Mouse (Mus musculus) large intestine, adult 2 months (tissue): ENCODE measurements around the gene Son. TPM values are rescaled to one million over a fixed set of nuclear protein-coding genes. Genes with fewer than 3 reads are reported as not detected.
"Not testable (repeated sequence)": the region's sequence is repeated elsewhere in the genome, so short reads cannot be mapped to it uniquely, and the experiment has no call there.

Experiments used
- DNase-seq: peaks from one replicate; pipeline ENCODE4 v3.0.0-alpha.2; 2012; ENCODE audit warnings: low read depth, low spot score
- WGBS: fragments of 180-500 bp; shearing (Covaris S2); methylation state at CpG from one replicate; pipeline ENCODE4 v1.1.7; 2018; 5-methylcytosine and 5-hydroxymethylcytosine counted together
- polyA plus RNA-seq: library from polyadenylated mRNA; depleted of rRNA; stranded (reverse); fragments of >200 nt; gene quantifications from 2 replicates; pipeline ENCODE4 v1.2.3, GENCODE M21; 2012

The Son gene
- polyA plus RNA-seq, 1 experiment, result 63.6 TPM

DNA sequence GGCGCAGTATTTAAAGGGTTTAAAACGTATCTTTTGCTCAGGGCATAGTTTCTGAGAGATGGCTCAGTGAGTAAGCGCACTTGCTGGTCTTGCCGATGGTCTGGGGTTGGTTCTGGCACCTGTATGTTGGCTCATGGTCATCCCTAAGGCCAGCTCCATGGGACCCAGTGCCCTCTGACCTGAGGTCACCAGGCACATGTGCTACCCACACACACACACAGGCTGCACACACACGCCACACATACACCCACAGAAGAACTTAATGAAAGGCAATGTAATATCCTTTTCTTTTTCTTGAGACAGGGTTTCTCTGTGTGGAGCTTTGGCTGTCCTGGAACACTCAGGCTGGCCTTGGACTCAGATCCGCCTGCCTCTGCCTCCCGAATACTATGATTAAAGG lies 14.4 kb upstream of the Son start:
- DNase-seq, result no peak
- WGBS, result 92% methylated on average over 7 of the region's 7 CpGs

DNA sequence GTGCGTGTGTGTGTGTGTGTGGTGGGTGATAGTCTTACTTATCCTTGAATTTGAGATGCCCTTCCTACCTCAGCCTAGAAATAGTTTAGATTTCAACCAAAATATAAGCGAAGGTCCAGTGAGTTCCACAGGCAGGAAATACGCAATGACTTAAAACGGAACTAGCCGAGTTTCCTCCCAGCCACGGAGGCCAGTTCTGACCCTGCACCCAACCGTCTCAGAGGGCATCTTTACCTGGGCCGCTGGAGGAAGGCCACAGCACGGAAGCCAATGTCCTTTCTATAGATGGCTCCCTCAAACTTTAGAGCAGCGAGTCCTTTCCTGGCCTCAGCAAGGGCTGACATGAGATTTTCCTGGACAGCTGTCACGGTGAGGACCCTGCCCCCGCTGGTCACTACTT lies 13.7 kb upstream of the Son start:
- DNase-seq, result no peak
- WGBS, result 85% methylated on average over 12 of the region's 12 CpGs

DNA sequence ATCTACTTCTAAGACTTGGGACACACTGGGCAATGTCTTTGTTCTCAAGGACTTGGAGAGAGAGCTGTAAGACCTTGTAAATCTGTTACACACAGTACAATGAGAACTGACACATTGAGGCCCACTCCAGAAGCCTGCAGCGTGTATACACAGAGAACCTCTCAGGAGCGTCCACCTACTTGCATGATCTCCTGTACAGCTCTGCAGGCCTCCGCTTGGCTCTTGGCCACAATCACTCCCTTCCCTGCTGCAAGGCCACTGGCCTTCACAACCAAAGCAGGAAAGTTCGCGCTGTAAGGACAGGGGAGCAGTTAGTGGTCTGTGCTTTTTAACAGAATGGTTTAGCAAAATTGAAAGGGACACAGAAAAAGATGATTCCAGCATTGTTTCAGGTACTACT lies 8.1 kb upstream of the Son start:
- whole genome bisulfite sequencing, result 94% methylated on average over 5 of the region's 5 CpGs
- no peak for DNase-seq

DNA sequence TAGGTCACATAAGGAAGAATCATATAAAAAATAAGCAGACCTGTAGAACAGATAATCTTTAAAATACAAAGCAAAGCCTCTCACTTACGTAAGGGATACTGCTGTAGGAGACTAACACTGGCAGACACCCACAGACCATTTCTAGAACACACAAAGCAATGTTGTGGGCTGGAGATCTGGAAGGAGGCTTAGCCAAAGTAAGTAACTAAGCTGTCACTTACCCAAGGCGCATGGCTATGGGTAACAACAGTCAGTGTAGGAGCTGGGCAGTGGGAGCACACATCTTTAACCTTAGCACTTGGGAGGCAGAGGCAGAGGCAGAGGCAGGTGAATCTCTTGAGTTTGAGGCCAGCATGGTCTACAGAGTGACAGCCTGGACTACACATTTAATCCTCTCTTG lies 7.7 kb upstream of the Son start:
- no peak for DNase-seq
- 97% methylated on average over 2 of the region's 2 CpGs for WGBS

DNA sequence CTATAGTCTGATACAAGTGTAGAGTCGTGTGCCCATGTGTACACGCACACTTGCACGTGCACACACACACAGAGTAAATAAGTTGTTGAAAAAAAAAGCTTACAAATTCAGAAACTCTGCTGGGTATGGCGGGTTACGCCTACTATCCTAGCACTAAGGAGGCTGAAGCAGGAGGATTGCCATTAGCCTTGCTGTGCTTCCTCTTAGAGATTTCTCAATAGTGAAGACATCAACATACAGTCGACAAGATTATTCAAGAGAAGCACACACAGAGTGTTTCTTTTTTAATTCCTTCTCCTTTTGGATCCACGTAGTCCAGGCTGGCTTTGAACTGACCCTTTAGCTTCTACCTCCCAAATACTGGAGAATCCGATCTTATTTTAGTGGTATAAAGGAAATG lies 7.1 kb upstream of the Son start:
- WGBS, result 90% methylated on average over 8 of the region's 8 CpGs

DNA sequence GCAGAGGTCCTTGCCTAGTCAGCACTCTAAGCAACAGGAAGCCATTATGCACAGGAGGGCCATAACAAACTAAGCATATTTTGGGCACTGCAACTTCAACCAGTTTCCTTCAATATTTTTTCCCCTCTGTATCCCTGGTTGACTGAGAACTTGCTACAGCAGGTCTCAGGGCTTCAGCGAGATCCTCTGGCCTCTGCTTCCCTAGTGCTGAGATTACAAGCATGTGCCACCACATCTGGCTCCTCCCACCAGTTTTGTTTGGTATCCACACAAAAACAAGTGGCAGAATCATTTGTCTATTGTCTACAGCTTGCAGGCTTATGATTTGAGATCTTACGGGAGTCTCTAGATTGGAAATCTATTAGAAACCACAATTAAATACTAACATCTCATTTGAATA lies 2.4 kb upstream of the Son start:
- no peak for DNase-seq
- 83% methylated on average over 2 of the region's 2 CpGs for WGBS

More for the DNA sequence above, 7.1 kb upstream of the Son start:
- no peak for DNase-seq

DNA sequence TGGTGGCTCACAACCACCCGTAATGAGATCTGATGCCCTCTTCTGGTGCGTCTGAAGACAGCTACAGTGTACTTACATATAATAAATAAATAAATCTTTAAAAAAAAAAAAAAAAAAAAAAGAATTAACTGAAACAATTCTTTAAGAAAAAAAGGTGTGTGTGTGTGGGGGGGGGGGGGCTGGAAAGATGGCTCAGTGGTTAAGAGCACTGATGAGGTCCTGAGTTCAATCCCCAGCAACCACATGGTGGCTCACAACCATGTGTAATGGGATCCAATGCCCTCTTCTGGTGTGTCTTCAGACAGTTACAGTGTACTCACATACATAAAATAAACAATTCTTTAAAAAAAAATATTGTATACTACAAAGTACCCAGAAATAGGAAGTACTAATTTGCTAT lies 1.9 kb upstream of the Son start:
- 0% methylated on average over 1 of the region's 2 CpGs for WGBS
- not testable (repeated sequence) for DNase-seq

DNA sequence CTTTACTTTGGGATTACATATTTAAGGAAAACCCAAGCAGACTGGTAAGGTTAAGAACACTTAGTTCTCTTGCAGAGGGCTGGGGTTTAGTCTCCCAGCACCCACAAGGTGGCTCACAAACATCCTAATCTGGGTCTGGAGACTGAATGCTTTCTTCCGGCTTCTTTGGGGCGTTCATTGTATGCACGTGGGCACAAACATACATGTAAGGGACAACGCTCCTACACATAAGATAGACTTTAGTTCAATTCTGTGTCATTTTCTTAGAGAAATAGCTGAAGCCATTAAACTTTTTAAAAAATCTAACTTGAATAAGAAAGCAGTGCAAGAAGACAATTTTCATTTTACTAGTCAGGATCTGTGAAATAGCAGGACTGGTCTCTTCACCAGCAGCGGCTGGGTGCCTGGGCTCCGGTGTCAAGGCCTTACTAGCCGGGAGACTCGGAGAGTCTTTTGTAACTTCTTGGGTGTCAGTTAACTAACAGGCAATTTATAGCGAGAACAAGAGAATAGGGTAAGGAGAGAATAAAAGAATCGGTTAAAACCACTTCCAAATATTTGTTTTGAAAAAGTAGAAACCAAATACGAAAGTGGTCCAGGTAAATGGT lies 1.2 kb upstream of the Son start:
- WGBS, result 2% methylated on average over 11 of the region's 11 CpGs
- no peak for DNase-seq

DNA sequence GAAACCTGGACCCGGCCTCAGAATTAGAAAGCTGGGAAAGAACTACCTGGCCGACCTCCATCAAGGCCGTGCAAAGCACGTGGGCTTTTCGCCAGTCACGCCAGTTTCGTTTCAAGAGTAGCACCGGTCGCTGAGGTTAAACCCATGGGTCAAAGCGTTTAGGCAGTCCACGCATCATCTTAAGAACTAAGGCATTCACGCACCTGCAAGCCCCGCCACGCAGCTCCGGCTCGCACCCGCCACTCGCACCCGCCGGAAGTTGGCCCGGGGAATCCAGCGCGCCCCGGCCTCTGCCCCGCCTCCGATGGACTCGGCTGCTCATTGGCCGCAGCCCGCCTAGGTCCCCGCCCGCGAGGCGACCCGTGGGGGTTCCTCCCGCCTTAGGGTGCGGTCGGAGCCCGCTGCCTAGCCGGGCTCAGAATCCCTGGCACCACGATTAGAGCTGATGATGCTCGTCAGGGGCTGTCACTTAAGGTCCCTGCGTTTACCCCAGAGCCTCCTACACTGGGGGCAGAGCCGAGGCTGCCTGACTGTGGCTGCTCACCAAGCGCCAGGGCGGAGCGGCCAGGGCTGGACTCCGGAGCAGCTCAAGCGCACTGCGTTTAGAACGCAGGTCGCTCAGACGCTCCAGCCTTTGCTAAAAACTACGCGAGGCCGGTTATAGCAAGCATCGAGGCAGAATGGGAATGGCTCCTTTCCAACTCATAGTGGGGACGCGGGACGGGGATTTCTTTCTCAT lies 456 bp upstream of the Son start, which contains the start of gene Gart:
Gene Gart, minus strand, starts transcription at position 272 of the 739 bp plus-strand sequence.
- peak; percentile 64 for DNase-seq
- WGBS, result 1% methylated on average over 59 of the region's 59 CpGs

DNA sequence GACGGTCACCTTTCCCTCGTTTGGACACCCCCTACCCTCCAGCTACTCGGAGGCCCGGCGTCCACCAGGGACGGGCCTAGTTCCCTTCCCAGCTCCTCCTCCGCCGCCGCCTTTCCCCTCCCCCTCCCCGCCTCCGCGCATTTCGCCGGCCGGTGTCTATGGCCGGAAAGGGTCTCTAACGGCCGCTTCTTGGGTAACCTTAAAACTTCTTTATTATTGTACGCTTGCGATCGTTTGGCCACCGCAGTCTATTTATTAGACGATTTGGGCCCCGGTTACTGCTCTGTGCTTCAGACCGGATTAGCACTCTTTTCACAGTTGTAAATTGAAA lies 879 bp downstream of the Son start:
- no peak for DNase-seq
- WGBS, result under 1% methylated on average over 25 of the region's 25 CpGs

DNA sequence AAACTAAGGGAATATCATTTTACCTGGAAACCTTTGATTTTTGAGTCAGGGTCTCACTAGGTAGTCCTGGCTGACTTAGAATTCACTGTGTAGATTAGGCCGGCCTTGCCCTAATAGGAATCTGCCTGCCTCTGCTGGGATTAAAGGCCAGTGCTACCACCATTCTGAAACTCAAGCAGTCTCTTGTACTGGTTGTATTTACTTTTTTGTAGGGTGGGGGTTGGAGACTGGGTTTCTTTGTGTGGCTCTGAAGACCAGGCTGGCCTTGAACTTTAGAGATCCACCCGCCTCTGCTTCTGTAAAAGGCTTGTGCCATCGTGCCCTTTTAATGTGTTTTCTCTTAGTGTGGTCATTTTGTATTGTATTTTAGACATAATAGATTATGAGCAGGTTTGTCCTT lies 1.9 kb downstream of the Son start:
- DNase-seq, result no peak
- whole genome bisulfite sequencing, result 14% methylated on average over 3 of the region's 3 CpGs

DNA sequence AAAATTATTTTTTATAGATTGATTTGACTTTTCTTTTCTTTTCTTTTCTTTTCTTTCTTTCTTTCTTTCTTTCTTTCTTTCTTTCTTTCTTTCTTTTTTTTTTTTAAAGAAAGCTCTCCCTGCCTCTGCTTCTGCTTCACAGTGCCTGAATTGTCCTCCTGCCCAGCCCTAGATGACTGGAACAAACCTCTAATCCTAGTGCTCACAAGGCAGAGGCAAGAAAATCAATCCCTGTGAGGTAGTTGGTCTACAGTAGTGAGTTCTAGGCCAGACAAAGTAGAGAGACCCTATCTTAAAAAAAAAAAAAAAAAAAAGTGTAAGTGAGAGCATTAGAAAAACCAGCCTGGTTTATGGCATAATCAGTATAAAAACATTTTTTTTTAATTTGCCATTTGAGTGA lies 2.5 kb downstream of the Son start:
- no peak for DNase-seq

DNA sequence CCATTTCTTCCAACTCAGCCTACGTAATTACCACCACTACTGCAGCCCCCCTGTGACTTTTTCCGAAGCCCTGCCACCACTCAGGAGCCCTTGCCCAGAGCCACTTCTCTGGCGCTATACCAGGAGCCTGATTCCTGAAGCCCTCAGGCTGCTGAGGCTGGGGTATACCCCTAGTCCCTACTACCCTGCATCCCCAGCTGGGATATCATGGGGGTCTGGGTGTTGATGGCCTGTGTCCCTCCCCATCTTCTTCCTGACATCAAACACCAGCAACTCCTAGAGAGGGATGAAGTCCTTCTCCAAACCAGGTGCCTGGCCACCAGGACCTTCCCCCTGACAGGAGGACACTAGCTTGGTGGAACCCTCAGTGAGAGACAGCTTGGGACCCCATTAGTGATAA lies 4.9 kb downstream of the Son start:
- WGBS, result 94% methylated on average over 3 of the region's 3 CpGs
- DNase-seq, result no peak

DNA sequence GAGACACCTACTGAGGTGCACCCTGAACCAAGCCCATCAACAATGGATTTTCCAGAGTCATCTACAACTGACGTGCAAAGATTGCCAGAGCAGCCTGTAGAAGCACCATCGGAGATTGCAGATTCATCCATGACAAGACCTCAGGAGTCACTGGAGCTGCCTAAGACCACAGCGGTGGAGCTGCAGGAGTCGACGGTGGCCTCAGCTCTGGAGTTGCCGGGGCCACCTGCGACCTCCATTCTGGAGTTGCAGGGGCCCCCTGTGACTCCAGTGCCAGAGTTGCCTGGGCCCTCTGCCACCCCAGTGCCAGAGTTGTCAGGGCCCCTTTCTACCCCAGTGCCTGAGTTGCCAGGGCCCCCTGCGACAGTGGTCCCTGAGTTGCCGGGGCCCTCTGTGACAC lies 8.0 kb downstream of the Son start:
- DNase-seq, result no peak
- 95% methylated on average over 9 of the region's 9 CpGs for WGBS

DNA sequence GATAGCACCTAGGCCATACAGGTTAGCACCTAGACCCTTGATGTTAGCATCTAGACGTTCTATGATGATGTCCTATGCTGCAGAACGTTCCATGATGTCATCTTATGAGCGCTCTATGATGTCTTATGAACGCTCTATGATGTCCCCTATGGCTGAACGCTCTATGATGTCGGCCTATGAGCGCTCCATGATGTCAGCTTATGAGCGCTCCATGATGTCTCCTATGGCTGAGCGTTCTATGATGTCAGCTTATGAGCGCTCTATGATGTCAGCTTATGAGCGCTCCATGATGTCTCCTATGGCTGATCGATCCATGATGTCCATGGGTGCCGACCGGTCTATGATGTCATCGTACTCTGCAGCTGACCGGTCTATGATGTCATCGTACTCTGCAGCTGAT lies 10.0 kb downstream of the Son start:
- DNase-seq, result no peak
- 98% methylated on average over 17 of the region's 17 CpGs for WGBS

DNA sequence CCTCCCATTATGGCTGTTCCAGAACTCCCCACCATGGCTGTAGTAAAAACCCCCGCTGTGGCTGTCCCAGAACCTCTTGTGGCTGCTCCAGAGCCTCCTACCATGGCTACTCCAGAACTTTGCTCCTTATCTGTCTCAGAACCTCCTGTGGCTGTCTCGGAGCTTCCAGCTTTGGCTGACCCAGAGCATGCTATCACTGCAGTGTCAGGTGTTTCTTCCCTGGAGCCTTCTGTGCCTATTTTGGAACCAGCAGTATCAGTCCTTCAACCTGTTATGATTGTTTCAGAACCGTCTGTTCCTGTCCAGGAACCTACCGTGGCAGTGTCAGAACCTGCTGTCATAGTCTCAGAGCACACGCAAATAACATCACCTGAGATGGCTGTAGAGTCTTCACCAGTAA lies 11.2 kb downstream of the Son start:
- no peak for DNase-seq
- WGBS, result 96% methylated on average over 5 of the region's 5 CpGs

DNA sequence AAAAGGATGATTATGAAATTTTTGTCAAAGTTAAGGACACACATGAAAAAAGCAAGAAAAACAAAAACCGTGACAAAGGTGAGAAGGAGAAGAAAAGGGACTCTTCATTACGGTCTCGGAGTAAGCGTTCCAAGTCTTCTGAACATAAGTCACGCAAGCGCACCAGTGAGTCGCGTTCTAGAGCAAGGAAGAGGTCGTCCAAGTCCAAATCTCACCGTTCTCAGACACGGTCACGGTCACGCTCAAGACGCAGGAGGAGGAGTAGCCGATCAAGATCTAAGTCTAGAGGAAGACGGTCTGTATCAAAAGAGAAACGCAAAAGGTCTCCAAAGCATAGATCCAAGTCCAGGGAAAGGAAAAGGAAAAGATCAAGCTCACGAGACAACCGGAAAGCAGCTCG lies 12.5 kb downstream of the Son start:
- no peak for DNase-seq
- 97% methylated on average over 20 of the region's 20 CpGs for WGBS

DNA sequence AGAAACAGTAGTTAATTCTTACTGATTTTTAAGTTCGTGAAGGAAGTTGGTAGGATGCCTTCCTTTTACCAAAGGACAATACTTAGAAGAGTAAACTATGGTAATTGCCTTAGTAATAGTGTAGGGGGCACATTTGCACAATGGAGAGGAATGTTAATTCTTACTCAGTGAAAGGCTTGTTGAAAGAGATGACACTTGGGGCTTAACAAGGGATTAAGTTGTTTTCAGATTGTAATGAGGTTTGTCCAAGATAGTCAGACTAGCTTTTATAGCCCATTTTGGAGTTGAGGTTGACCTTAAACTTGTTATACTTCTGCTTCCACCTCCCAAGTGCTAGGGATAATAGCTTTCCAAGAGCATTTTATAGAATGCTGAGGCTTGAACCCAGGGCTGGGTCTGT lies 14.1 kb downstream of the Son start:
- no peak for DNase-seq
- WGBS, result 61% methylated on average over 1 of the region's 1 CpGs

DNA sequence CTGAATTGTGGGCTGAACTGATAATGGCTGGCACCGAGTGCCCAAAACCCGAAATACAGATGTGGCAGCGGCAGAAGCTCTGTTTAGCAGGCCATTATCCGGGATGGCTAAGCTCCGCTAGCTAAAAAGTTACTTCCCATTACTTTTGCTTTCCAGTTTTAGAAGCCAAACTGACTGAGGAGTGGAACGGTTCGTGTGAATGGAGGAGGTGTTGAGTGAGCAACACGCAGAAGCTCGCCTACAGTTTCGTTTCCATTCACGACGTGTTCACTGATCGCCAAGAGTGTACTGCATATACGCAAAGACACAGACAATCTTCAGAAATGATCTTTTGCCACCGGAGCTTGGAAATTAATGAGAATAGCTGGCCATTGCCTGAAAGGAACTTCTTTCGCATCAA lies 15.0 kb downstream of the Son start:
- no peak for DNase-seq
- WGBS, result 94% methylated on average over 16 of the region's 16 CpGs

DNA sequence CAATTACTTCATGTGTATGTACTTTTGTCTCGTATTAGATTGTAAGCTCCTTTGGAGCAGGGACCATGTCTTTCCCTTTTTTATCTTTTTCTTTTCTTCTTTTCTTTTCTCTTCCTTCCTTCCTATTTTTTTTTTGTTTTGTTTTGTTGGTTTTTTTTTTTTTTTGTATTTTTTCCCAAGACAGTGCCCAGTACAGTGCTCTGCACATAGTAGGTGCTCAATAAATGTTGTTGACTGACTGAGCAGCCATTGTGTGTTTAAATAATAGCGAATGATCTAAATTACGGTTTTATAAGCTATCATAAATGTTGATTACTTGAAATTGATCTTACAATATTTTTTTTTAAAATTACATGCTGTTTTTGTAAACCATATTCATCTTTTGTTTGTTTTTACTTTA lies 16.5 kb downstream of the Son start:
- DNase-seq, result no peak
- WGBS, result 65% methylated on average over 3 of the region's 3 CpGs

DNA sequence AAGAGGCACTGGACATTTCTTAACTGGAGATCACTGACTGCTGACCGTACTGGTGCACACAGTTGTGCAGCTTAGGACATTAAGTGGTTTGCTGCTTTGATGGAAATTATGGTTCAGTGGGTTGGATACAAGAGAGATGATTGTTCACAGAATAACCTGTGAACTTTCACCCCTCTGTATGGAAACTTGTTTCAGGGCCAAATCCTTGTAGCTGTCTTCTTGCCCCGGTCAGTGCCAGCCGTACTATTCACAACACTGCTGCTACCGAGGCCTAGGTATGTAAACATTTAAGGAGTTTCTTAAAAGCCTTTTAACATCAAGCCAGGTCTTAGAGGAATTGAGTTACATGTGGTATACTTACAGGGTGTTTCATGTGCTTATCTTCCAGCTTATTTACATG lies 27.2 kb downstream of the Son start:
- 40% methylated on average over 4 of the region's 4 CpGs for WGBS
- no peak for DNase-seq
